Mouse (Mus musculus) heart, embryonic 14.5 days (tissue): Measurements from ENCODE around the gene Rdx. TPM values are rescaled to one million over a fixed set of nuclear protein-coding genes. Genes with fewer than 3 reads are reported as not detected.

Experiments used
- ATAC-seq: fragments of 200-750 bp; cut with Nextera tagmentation; 2 replicates; pipeline ENCODE4 v1.8.0; 2017; ENCODE audit warnings: low read depth, moderate TSS enrichment; ENCODE audit not compliant: insufficient number of reproducible peaks, insufficient read depth, low FRiP score
- H3K27ac ChIP-seq, 2 experiments: fragments of 200-500 bp in 1 of 2; fragments of 300-500 bp in 1 of 2; sonication (generic) in 1 of 2; replicated peaks in 1 of 2; 2 replicates each; pipeline ENCODE4 v1.5.1; 2012 to 2014; ENCODE audit warnings: low read depth in 2 of 2, low read length in 2 of 2, control low read depth in 1 of 2, mild to moderate bottlenecking in 1 of 2, mixed read lengths in 1 of 2; ENCODE audit not compliant: control insufficient read depth in 1 of 2, insufficient read depth in 1 of 2
- H3K27me3 ChIP-seq: fragments of 300-500 bp; sonication (generic); 2 replicates; pipeline ENCODE4 v1.6.1; 2014; ENCODE audit warnings: mild to moderate bottlenecking, low read length, control low read depth; ENCODE audit not compliant: control insufficient read depth, insufficient read depth
- H3K36me3 ChIP-seq: fragments of 300-500 bp; sonication (generic); 2 replicates; pipeline ENCODE4 v1.6.1; 2014; ENCODE audit warnings: mild to moderate bottlenecking, control low read depth, low read length, mixed read lengths; ENCODE audit not compliant: control insufficient read depth, insufficient read depth
- H3K4me1 ChIP-seq, 2 experiments: fragments of 200-500 bp in 1 of 2; fragments of 300-500 bp in 1 of 2; sonication (generic) in 1 of 2; 2 replicates each; pipeline ENCODE4 v1.6.1; 2012 to 2014; ENCODE audit warnings: low read length in 2 of 2, control low read depth in 1 of 2, mixed read lengths in 1 of 2; ENCODE audit not compliant: control insufficient read depth in 2 of 2, insufficient read depth in 2 of 2
- H3K4me2 ChIP-seq: fragments of 300-500 bp; sonication (generic); 2 replicates; pipeline ENCODE4 v1.6.1; 2014; ENCODE audit warnings: mild to moderate bottlenecking, low read length
- H3K4me3 ChIP-seq, 2 experiments: fragments of 200-500 bp in 1 of 2; fragments of 300-500 bp in 1 of 2; sonication (generic) in 1 of 2; 2 replicates each; pipeline ENCODE4 v1.5.1; 2012 to 2014; ENCODE audit warnings: low read length in 2 of 2, mild to moderate bottlenecking in 2 of 2, control low read depth in 1 of 2, low read depth in 1 of 2, moderate library complexity in 1 of 2; ENCODE audit not compliant: control insufficient read depth in 1 of 2, insufficient read depth in 1 of 2
- H3K9ac ChIP-seq: fragments of 300-500 bp; sonication (generic); 2 replicates; pipeline ENCODE4 v1.6.1; 2014; ENCODE audit warnings: mild to moderate bottlenecking, low read length
- H3K9me3 ChIP-seq: fragments of 300-500 bp; sonication (generic); 2 replicates; pipeline ENCODE4 v1.6.1; 2016; ENCODE audit warnings: low read length, control low read depth; ENCODE audit not compliant: control insufficient read depth
- WGBS: fragments of 180-500 bp; shearing (Covaris S2); extraction: QIAGEN DNeasy Blood & Tissue Kit; methylation state at CpG from one replicate; pipeline ENCODE4 v1.1.7; 2014; 5-methylcytosine and 5-hydroxymethylcytosine counted together
- polyA plus RNA-seq: library from polyadenylated mRNA; unstranded; fragments of >200 nt; fragmentation: Nextera tagmentation; extraction: Ambion mirVana; gene quantifications from 2 replicates; pipeline ENCODE4 v1.2.1, GENCODE M21; 2014

The Rdx gene
- 141 and 143 TPM in 2 replicates for polyA plus RNA-seq

GRCm38 (mm10) chr9:52047129-52047820 lies at the start of gene Rdx:
Gene Rdx, plus strand, starts transcription at chr9:52047173.
- Histone ChIP-seq H3K4me3 (peak within 1 kb of the TSS; percentile 99), H3K9me3 (no peaks in the 10 kb centered on the region), H3K4me1 (peaks cover 0 to 25% of the 10 kb centered on the region in 2 experiments; a peak in 3 of 4 replicates), H3K27ac (peak within 1 kb of the TSS; percentile 99 to 100), H3K9ac (peak within 1 kb of the TSS; percentile 99), H3K36me3 (no peaks in the 10 kb centered on the region), H3K27me3 (no peaks in the 10 kb centered on the region), H3K4me2 (peak within 1 kb of the TSS; percentile 81)
- 2% methylated on average over 17 of the region's 17 CpGs for WGBS
- ATAC-seq, result no peak

- ATAC-seq, result no peak
- H3K4me1 ChIP-seq, result no peaks in the 10 kb centered on the region
- peaks cover 3% of the 10 kb centered on the region; the same call in 1 of the 2 replicates for H3K9me3 ChIP-seq
- no peak overlapping the region for H3K4me2 ChIP-seq
- H3K27me3 ChIP-seq, result no peaks in the 10 kb centered on the region
- no peak overlapping the region for H3K9ac ChIP-seq
- no peak overlapping the region for H3K4me3 ChIP-seq
- H3K36me3 ChIP-seq, result no peaks in the 10 kb centered on the region
- no peak overlapping the region for H3K27ac ChIP-seq
- WGBS, result 23% methylated on average over 4 of the region's 4 CpGs
These were observed 43.5 kb upstream of the Rdx start for GRCm38 (mm10) chr9:52003501-52003900.

- H3K36me3 ChIP-seq, result no peaks in the 10 kb centered on the region
- H3K4me1 ChIP-seq, result no peaks in the 10 kb centered on the region
- H3K4me2 ChIP-seq, result no peak overlapping the region
- no peaks in the 10 kb centered on the region for H3K9me3 ChIP-seq
- no peaks in the 10 kb centered on the region for H3K27me3 ChIP-seq
- 37% methylated on average over 2 of the region's 2 CpGs for WGBS
- no peak overlapping the region for H3K27ac ChIP-seq
- ATAC-seq, result no peak
- H3K4me3 ChIP-seq, result no peak overlapping the region
- H3K9ac ChIP-seq, result no peak overlapping the region
These were observed 39.6 kb upstream of the Rdx start for GRCm38 (mm10) chr9:52007341-52007740.

GRCm38 (mm10) chr9:52008511-52008910 lies 38.5 kb upstream of the Rdx start:
- H3K27ac ChIP-seq, result no peak overlapping the region
- no peak for ATAC-seq
- no peak overlapping the region for H3K4me3 ChIP-seq
- H3K36me3 ChIP-seq, result no peaks in the 10 kb centered on the region
- no peaks in the 10 kb centered on the region for H3K9me3 ChIP-seq
- no peak overlapping the region for H3K4me2 ChIP-seq
- H3K27me3 ChIP-seq, result no peaks in the 10 kb centered on the region
- 69% methylated on average over 1 of the region's 1 CpGs for WGBS
- no peaks in the 10 kb centered on the region for H3K4me1 ChIP-seq
- no peak overlapping the region for H3K9ac ChIP-seq

- Histone ChIP-seq H3K4me3 (no peak overlapping the region), H3K9me3 (no peaks in the 10 kb centered on the region), H3K4me2 (no peak overlapping the region), H3K27ac (no peak overlapping the region), H3K27me3 (no peaks in the 10 kb centered on the region), H3K4me1 (no peaks in the 10 kb centered on the region), H3K9ac (no peak overlapping the region), H3K36me3 (no peaks in the 10 kb centered on the region)
- ATAC-seq, result no peak
- WGBS, result 93% methylated on average over 1 of the region's 1 CpGs
These were observed 34.7 kb upstream of the Rdx start for GRCm38 (mm10) chr9:52012311-52012710.

GRCm38 (mm10) chr9:52012781-52013436 lies 34.1 kb upstream of the Rdx start:
- 61% methylated on average over 5 of the region's 5 CpGs for WGBS
- Histone ChIP-seq H3K36me3 (no peaks in the 10 kb centered on the region), H3K4me2 (no peak overlapping the region), H3K9me3 (no peaks in the 10 kb centered on the region), H3K27ac (no peak overlapping the region), H3K4me3 (no peak overlapping the region), H3K27me3 (no peaks in the 10 kb centered on the region), H3K9ac (no peak overlapping the region), H3K4me1 (no peaks in the 10 kb centered on the region)
- no peak for ATAC-seq

GRCm38 (mm10) chr9:52013900-52014455 lies 33.0 kb upstream of the Rdx start:
- Histone ChIP-seq H3K36me3 (no peaks in the 10 kb centered on the region), H3K4me1 (no peaks in the 10 kb centered on the region)
- no peak for ATAC-seq

More at GRCm38 (mm10) chr9:52013900-52014455, 33.0 kb upstream of the Rdx start:
- no peaks in the 10 kb centered on the region for H3K27me3 ChIP-seq
- H3K4me2 ChIP-seq, result no peak overlapping the region
- no peak overlapping the region for H3K4me3 ChIP-seq
- 54% methylated on average over 5 of the region's 5 CpGs for WGBS
- H3K9ac ChIP-seq, result no peak overlapping the region
- H3K9me3 ChIP-seq, result no peaks in the 10 kb centered on the region
- no peak overlapping the region for H3K27ac ChIP-seq
